Mouse (Mus musculus): Measurements from ENCODE around the gene Fance. TPM values are rescaled to one million over a fixed set of nuclear protein-coding genes. Genes with fewer than 3 reads are reported as not detected.

The Fance gene
- polyA plus RNA-seq, 1 experiment: 32.1 TPM

GRCm38 (mm10) chr17:28290262-28290661 lies 23.1 kb upstream of the Fance start:
- no peak overlapping the region for H3K27ac ChIP-seq (ENCODE audit: insufficient read depth, low read depth, low read length)
- no peak for TF ChIP-seq CTCF (IDR thresholded peaks at IDR 0.05; ENCODE audit: low read depth, low read length)
- no peak for TF ChIP-seq POLR2A (IDR thresholded peaks at IDR 0.05; ENCODE audit: borderline replicate concordance, low read depth, low read length)
- H3K4me1 ChIP-seq (ENCODE audit: control insufficient read depth, insufficient read depth, low read length): peaks cover 20% of the 10 kb centered on the region
- H3K4me3 ChIP-seq (ENCODE audit: insufficient read depth, low read length): no peak overlapping the region

GRCm38 (mm10) chr17:28290671-28291070 lies 22.6 kb upstream of the Fance start:
- H3K4me1 ChIP-seq (ENCODE audit: control insufficient read depth, insufficient read depth, low read length): peaks cover 21% of the 10 kb centered on the region
- H3K27ac ChIP-seq (ENCODE audit: insufficient read depth, low read depth, low read length): no peak overlapping the region
- no peak overlapping the region for H3K4me3 ChIP-seq (ENCODE audit: insufficient read depth, low read length)
- TF ChIP-seq POLR2A (IDR thresholded peaks at IDR 0.05; ENCODE audit: borderline replicate concordance, low read depth, low read length) (no peak), CTCF (IDR thresholded peaks at IDR 0.05; ENCODE audit: low read depth, low read length) (no peak)

DNA sequence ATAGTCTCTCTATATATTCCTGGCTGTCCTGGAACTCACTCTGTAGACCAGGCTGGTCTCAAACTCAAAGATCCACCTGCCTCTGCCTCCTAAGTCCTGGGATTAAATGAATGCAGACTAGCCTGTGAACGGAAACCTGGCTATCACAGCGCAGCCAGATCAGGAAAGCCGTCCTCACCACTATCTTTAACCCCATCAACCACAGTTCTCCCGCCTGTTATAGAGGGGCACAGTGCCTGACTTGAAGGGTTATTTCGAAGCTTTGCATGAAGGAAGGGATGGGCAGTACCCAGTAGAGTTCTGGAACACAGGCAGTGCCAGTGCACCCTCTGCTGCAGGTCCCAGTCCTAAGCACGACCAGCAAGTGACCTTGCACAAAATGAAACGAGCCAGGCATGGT lies 22.0 kb upstream of the Fance start:
- Histone ChIP-seq H3K27ac (ENCODE audit: insufficient read depth, low read depth, low read length) (no peak overlapping the region), H3K4me3 (ENCODE audit: insufficient read depth, low read length) (no peak overlapping the region), H3K4me1 (ENCODE audit: control insufficient read depth, insufficient read depth, low read length) (peaks cover 21% of the 10 kb centered on the region)
- no peak for TF ChIP-seq POLR2A (IDR thresholded peaks at IDR 0.05; ENCODE audit: borderline replicate concordance, low read depth, low read length)
- no peak for TF ChIP-seq CTCF (IDR thresholded peaks at IDR 0.05; ENCODE audit: low read depth, low read length)

GRCm38 (mm10) chr17:28293716-28294115 lies 19.6 kb upstream of the Fance start:
- no peak overlapping the region for H3K4me3 ChIP-seq (ENCODE audit: insufficient read depth, low read length)
- 0 out of 2 replicates have a peak overlapping the region, but pooled peaks have one; percentile 0 for H3K27ac ChIP-seq (ENCODE audit: insufficient read depth, low read depth, low read length)
- H3K4me1 ChIP-seq (ENCODE audit: control insufficient read depth, insufficient read depth, low read length): peaks cover 21% of the 10 kb centered on the region
- TF ChIP-seq CTCF (IDR thresholded peaks at IDR 0.05; ENCODE audit: low read depth, low read length) (no peak), POLR2A (IDR thresholded peaks at IDR 0.05; ENCODE audit: borderline replicate concordance, low read depth, low read length) (no peak)

DNA sequence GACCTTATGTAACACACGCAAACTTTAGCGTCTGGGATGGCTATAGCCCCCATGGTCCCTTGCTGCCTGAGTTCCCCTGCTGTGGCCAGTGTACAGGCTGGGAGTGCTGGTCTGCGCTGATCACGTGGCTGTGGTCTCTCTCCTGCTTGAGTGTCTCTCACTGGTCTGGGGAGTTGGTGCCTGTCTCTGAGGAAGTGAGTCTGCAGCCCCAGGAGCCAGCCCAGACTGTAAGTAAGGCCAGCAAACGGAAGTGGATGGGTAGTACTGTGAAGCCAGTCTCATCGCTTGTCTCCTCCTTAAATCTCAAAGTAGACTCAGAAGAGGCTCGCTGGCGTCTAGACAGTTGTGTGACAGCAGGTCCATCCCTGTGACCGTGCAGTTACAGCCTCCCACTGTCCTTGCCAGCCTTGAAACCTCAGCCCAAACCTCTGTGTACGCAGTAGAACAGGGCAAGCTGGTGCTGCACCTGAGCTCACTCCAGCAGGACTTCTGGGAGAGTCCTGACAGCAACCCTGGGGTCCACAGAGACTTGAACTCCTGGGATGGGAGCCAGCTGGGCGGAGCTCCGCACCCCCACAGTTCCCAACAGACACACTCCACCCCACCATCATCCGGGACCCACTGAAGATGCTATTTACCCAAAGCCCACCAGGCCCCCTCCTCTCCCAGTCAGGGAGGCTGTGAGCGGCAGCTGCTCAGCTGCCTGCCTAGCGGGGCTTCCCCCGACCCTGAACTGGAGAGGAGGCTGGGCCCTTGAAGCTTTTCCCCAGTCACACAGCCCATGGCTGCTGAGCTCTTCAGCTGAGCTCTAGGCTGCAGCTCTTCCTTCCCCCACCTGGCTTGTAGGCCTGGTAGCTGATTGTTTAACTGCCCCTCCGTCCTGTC lies 18.6 kb upstream of the Fance start:
- TF ChIP-seq POLR2A (IDR thresholded peaks at IDR 0.05; ENCODE audit: borderline replicate concordance, low read depth, low read length): no peak
- TF ChIP-seq CTCF (IDR thresholded peaks at IDR 0.05; ENCODE audit: low read depth, low read length): no peak
- Histone ChIP-seq H3K27ac (ENCODE audit: insufficient read depth, low read depth, low read length) (peak overlapping the region; percentile 44), H3K4me3 (ENCODE audit: insufficient read depth, low read length) (no peak overlapping the region), H3K4me1 (ENCODE audit: control insufficient read depth, insufficient read depth, low read length) (peaks cover 21% of the 10 kb centered on the region)

GRCm38 (mm10) chr17:28298888-28299287 lies 14.4 kb upstream of the Fance start:
- peaks cover 12% of the 10 kb centered on the region for H3K4me1 ChIP-seq (ENCODE audit: control insufficient read depth, insufficient read depth, low read length)
- no peak overlapping the region for H3K4me3 ChIP-seq (ENCODE audit: insufficient read depth, low read length)
- no peak overlapping the region for H3K27ac ChIP-seq (ENCODE audit: insufficient read depth, low read depth, low read length)
- TF ChIP-seq CTCF (IDR thresholded peaks at IDR 0.05; ENCODE audit: low read depth, low read length) (no peak), POLR2A (IDR thresholded peaks at IDR 0.05; ENCODE audit: borderline replicate concordance, low read depth, low read length) (no peak)

GRCm38 (mm10) chr17:28299669-28300320 lies 13.5 kb upstream of the Fance start:
- no peak for TF ChIP-seq CTCF (IDR thresholded peaks at IDR 0.05; ENCODE audit: low read depth, low read length)
- no peak for TF ChIP-seq POLR2A (IDR thresholded peaks at IDR 0.05; ENCODE audit: borderline replicate concordance, low read depth, low read length)
- peaks cover 5% of the 10 kb centered on the region for H3K4me1 ChIP-seq (ENCODE audit: control insufficient read depth, insufficient read depth, low read length)
- no peak overlapping the region for H3K4me3 ChIP-seq (ENCODE audit: insufficient read depth, low read length)
- no peak overlapping the region for H3K27ac ChIP-seq (ENCODE audit: insufficient read depth, low read depth, low read length)

- Histone ChIP-seq H3K4me1 (ENCODE audit: control insufficient read depth, insufficient read depth, low read length) (peaks cover under 1% of the 10 kb centered on the region; the same call in 1 of the 2 replicates), H3K27ac (ENCODE audit: insufficient read depth, low read depth, low read length) (no peak overlapping the region), H3K4me3 (ENCODE audit: insufficient read depth, low read length) (no peak overlapping the region)
- TF ChIP-seq POLR2A (IDR thresholded peaks at IDR 0.05; ENCODE audit: borderline replicate concordance, low read depth, low read length) (no peak), CTCF (IDR thresholded peaks at IDR 0.05; ENCODE audit: low read depth, low read length) (no peak)
Observed at GRCm38 (mm10) chr17:28300323-28300722, 13.0 kb upstream of the Fance start.

- Histone ChIP-seq H3K4me3 (ENCODE audit: insufficient read depth, low read length) (no peak overlapping the region), H3K4me1 (ENCODE audit: control insufficient read depth, insufficient read depth, low read length) (no peaks in the 10 kb centered on the region), H3K27ac (ENCODE audit: insufficient read depth, low read depth, low read length) (no peak overlapping the region)
- no peak for TF ChIP-seq CTCF (IDR thresholded peaks at IDR 0.05; ENCODE audit: low read depth, low read length)
- no peak for TF ChIP-seq POLR2A (IDR thresholded peaks at IDR 0.05; ENCODE audit: borderline replicate concordance, low read depth, low read length)
Observed at GRCm38 (mm10) chr17:28300850-28301249, 12.5 kb upstream of the Fance start.

- H3K4me3 ChIP-seq (ENCODE audit: insufficient read depth, low read length): no peak overlapping the region
- no peak for TF ChIP-seq POLR2A (IDR thresholded peaks at IDR 0.05; ENCODE audit: borderline replicate concordance, low read depth, low read length)
- no peak for TF ChIP-seq CTCF (IDR thresholded peaks at IDR 0.05; ENCODE audit: low read depth, low read length)
- H3K27ac ChIP-seq (ENCODE audit: insufficient read depth, low read depth, low read length): no peak overlapping the region
- no peaks in the 10 kb centered on the region for H3K4me1 ChIP-seq (ENCODE audit: control insufficient read depth, insufficient read depth, low read length)
Observed at GRCm38 (mm10) chr17:28305172-28305571, 8.1 kb upstream of the Fance start.
